18 mouse cellular contexts compared by ENCODE assay signal in the genomic region with DNA sequence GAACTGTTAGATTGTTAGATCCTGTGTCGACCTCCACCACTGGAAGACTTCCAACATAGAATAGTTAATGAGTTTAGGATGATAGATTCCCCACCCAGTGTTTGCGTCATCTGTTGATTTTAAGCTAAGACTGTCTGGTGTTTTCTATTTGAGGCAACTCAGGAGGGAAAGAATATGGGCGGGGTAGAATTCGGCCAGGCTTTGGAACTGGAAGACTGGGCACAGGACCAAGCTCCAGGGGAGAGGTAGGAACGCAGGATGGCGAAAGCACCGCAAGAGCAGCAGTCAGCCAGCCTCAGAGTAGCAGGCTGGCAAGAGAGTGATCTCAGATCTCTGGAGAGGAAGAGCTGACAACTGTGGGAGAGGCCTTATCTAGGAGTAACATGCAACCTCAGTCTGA.
A peak's percentile ranks its signal among the peaks of the same experiment; 100 is the strongest.
DNase-seq lines count a peak whose midpoint lies in the region; ATAC-seq lines count a peak whose summit lies in the region.
"Had no signal": no experiment of that assay in that cellular context is flagged by ENCODE, and none has a peak within 500 bp of the region (broad histone marks: within the 10 kb centered on the region; RNA-seq: fewer than 3 reads in every experiment).

No protein-coding gene starts in this region.

- DNase-seq in cerebellum, postnatal 14 days, result peak; percentile 85
- no peak for DNase-seq in cerebellum, adult 8-10 months
- DNase-seq in 3134 (ENCODE audit: extremely low read depth, insufficient read length, low spot score) (peak; percentile 7), NIH3T3 (ENCODE audit: low read depth) (peak; percentile 33)
- no peak for DNase-seq in layer of hippocampus, postnatal 36 days
- DNase-seq: embryo, embryonic 11 days; gastrocnemius, adult 2 months; heart, postnatal 14 days; liver, embryonic 13.5 days; lung, embryonic 14.5 days; lung, postnatal 36 days had no signal

- WGBS in forebrain, embryonic 16.5 days, result 52% methylated on average over 7 of the region's 7 CpGs
- 86% methylated on average over 7 of the region's 7 CpGs for WGBS in forebrain, embryonic 12.5 days

- H3K9ac ChIP-seq in forebrain, embryonic 16.5 days (replicated peaks; ENCODE audit: low read depth, low read length), result no peak overlapping the region
- H3K9ac ChIP-seq in forebrain, embryonic 12.5 days, result no peak overlapping the region
- H3K9ac ChIP-seq: hindbrain, embryonic 14.5 days; limb, embryonic 13.5 days; liver, embryonic 13.5 days; lung, embryonic 14.5 days had no signal

- no peak overlapping the region for H3K27ac ChIP-seq in forebrain, embryonic 16.5 days (ENCODE audit: low read length)
- H3K27ac ChIP-seq in forebrain, embryonic 12.5 days, result no peak overlapping the region
- H3K27ac ChIP-seq: gastrocnemius, adult 2 months; hindbrain, embryonic 14.5 days; limb, embryonic 13.5 days; liver, embryonic 13.5 days had no signal

- peaks cover 3% of the 10 kb centered on the region; the same call in 1 of the 2 replicates for H3K4me1 ChIP-seq in forebrain, embryonic 16.5 days (replicated peaks; ENCODE audit: control insufficient read depth, insufficient read depth, low read length)
- H3K4me1 ChIP-seq in forebrain, embryonic 12.5 days, result no peaks in the 10 kb centered on the region
- H3K4me1 ChIP-seq: limb, embryonic 13.5 days; liver, embryonic 13.5 days had no signal

- H3K4me3 ChIP-seq in forebrain, embryonic 16.5 days (replicated peaks; ENCODE audit: low read length), result no peak overlapping the region
- H3K4me3 ChIP-seq in forebrain, embryonic 12.5 days (replicated peaks), result no peak overlapping the region
- H3K4me3 ChIP-seq: gastrocnemius, adult 2 months; limb, embryonic 13.5 days; liver, embryonic 13.5 days had no signal

- H3K36me3 ChIP-seq in forebrain, embryonic 16.5 days (ENCODE audit: control insufficient read depth, insufficient read depth), result no peaks in the 10 kb centered on the region
- H3K36me3 ChIP-seq in forebrain, embryonic 12.5 days (replicated peaks), result no peaks in the 10 kb centered on the region
- H3K36me3 ChIP-seq: limb, embryonic 13.5 days; liver, embryonic 13.5 days had no signal

- no peaks in the 10 kb centered on the region for H3K9me3 ChIP-seq in forebrain, embryonic 16.5 days (ENCODE audit: control insufficient read depth, low read length)
- no peaks in the 10 kb centered on the region for H3K9me3 ChIP-seq in forebrain, embryonic 12.5 days
- H3K9me3 ChIP-seq: limb, embryonic 13.5 days; liver, embryonic 13.5 days had no signal

- peak; percentile 50; the same call in 1 of the 2 replicates for ATAC-seq in forebrain, embryonic 16.5 days
- ATAC-seq in forebrain, embryonic 12.5 days (ENCODE audit: low FRiP score), result no peak
- ATAC-seq: intestine, embryonic 16.5 days; midbrain, embryonic 16.5 days had no signal

- no peaks in the 10 kb centered on the region for H3K27me3 ChIP-seq in forebrain, embryonic 16.5 days (replicated peaks; ENCODE audit: control insufficient read depth, insufficient read depth, low read length)
- H3K27me3 ChIP-seq in forebrain, embryonic 12.5 days, result no peaks in the 10 kb centered on the region
- H3K27me3 ChIP-seq: limb, embryonic 13.5 days; liver, embryonic 13.5 days had no signal

- no peak overlapping the region for H3K4me2 ChIP-seq in forebrain, embryonic 16.5 days (ENCODE audit: low read length)
- no peak overlapping the region for H3K4me2 ChIP-seq in forebrain, embryonic 12.5 days
- H3K4me2 ChIP-seq: heart, embryonic 11.5 days; hindbrain, embryonic 14.5 days; limb, embryonic 13.5 days; liver, embryonic 13.5 days; lung, embryonic 14.5 days had no signal

Comparison
In these comparisons a context has a peak if more than half of its experiments do, and no peak if none do; other contexts are left out.
1. DNase-seq: peak in cerebellum, postnatal 14 days (2 of 2), 3134 (single experiment) and NIH3T3 (single experiment); none in cerebellum, adult 8-10 months (single experiment) and layer of hippocampus, postnatal 36 days (0 of 2).